Mouse (Mus musculus) midbrain, postnatal 0 days (tissue): ENCODE results near the gene Luc7l3. TPM values are rescaled to one million over a fixed set of nuclear protein-coding genes. Genes with fewer than 3 reads are reported as not detected.

Experiments
- ATAC-seq: fragments of 200-750 bp; cut with Nextera tagmentation; 2 replicates; pipeline ENCODE4 v1.8.0; 2017; ENCODE audit warnings: moderate number of reproducible peaks, mild to moderate bottlenecking, moderate TSS enrichment, moderate library complexity; ENCODE audit not compliant: low FRiP score
- DNase-seq: peaks from one replicate; pipeline ENCODE4 v3.0.0-alpha.2; 2015; ENCODE audit warnings: low spot score
- H3K27ac ChIP-seq: fragments of 300-500 bp; sonication (generic); 2 replicates; pipeline ENCODE4 v1.5.1; 2014; ENCODE audit warnings: low read depth, mild to moderate bottlenecking, low read length, mixed read lengths
- H3K27me3 ChIP-seq: fragments of 300-500 bp; sonication (generic); 2 replicates; pipeline ENCODE4 v1.6.1; 2014; ENCODE audit warnings: low read length, control low read depth, mixed read lengths; ENCODE audit not compliant: insufficient read depth
- H3K36me3 ChIP-seq: fragments of 300-500 bp; sonication (generic); 2 replicates; pipeline ENCODE4 v1.6.1; 2014; ENCODE audit warnings: low read length, control low read depth, mixed read lengths; ENCODE audit not compliant: insufficient read depth
- H3K4me1 ChIP-seq: fragments of 300-500 bp; sonication (generic); 2 replicates; pipeline ENCODE4 v1.6.1; 2014; ENCODE audit warnings: mild to moderate bottlenecking, control low read depth, antibody characterized with exemption, low read length, mixed read lengths; ENCODE audit not compliant: insufficient read depth
- H3K4me2 ChIP-seq: fragments of 300-500 bp; sonication (generic); 2 replicates; pipeline ENCODE4 v1.6.1; 2014; ENCODE audit warnings: low read depth, mild to moderate bottlenecking, low read length, mixed read lengths; ENCODE audit not compliant: poor library complexity, severe bottlenecking
- H3K4me3 ChIP-seq: fragments of 300-500 bp; sonication (generic); 2 replicates; pipeline ENCODE4 v1.5.1; 2014; ENCODE audit warnings: low read depth, mild to moderate bottlenecking, low read length, moderate library complexity
- H3K9ac ChIP-seq: fragments of 300-500 bp; sonication (generic); replicated peaks from 2 replicates; pipeline ENCODE4 v1.6.1; 2014; ENCODE audit warnings: mild to moderate bottlenecking, low read length, moderate library complexity, mixed read lengths; ENCODE audit not compliant: poor library complexity, severe bottlenecking
- H3K9me3 ChIP-seq: fragments of 300-500 bp; sonication (generic); 2 replicates; pipeline ENCODE4 v1.6.1; 2016; ENCODE audit warnings: low read length, control low read depth
- CTCF ChIP-seq: IDR thresholded peaks from 2 replicates; pipeline ENCODE4 v1.5.1; 2016; ENCODE audit warnings: antibody characterized with exemption, mild to moderate bottlenecking
- WGBS: fragments of 180-500 bp; shearing (Covaris S2); extraction: QIAGEN DNeasy Blood & Tissue Kit; methylation state at CpG from one replicate; pipeline ENCODE4 v1.1.7; 2014; 5-methylcytosine and 5-hydroxymethylcytosine counted together
- polyA plus RNA-seq: library from polyadenylated mRNA; unstranded; fragments of >200 nt; fragmentation: Nextera tagmentation; extraction: Ambion mirVana; gene quantifications from 2 replicates; pipeline ENCODE4 v1.2.1, GENCODE M21; 2015
- total RNA-seq: library from RNA; depleted of rRNA; stranded (reverse); fragments of >200 nt; gene quantifications from 2 replicates; pipeline ENCODE4 v1.2.3, GENCODE M21; 2014

Luc7l3 gene
- total and polyA plus RNA-seq, 2 experiments from 2014 or later: 47.5 to 124 TPM

DNA sequence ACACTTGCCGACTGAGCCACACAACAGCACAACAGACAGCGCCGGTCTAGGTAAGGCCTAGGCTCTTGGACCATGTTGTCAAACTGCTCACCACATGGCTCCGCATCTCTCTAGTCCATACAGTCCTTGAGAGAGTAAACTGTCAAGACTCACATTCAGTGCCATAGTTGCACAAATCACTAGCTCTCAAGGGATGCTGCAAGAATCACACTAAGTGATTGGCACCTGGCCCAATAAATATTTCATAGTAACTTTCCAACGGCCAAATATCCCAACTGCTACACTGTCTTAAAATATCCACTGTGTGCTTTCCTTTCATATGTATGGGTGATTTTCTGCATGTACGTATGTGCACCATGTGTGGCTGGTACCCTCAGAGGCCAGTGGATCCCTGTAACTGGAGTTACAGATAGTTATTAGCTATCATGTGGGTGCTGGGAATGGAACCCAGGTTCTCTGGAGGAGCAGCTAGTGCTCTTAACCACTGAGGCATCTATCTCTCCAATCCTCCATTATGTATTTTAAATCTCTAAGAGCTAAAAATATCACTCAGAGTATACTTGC, 38.2 kb downstream of the Luc7l3 start:
- 92% methylated on average over 6 of the region's 6 CpGs for WGBS
- ATAC-seq: no peak
- no peak overlapping the region for H3K9ac ChIP-seq

DNA sequence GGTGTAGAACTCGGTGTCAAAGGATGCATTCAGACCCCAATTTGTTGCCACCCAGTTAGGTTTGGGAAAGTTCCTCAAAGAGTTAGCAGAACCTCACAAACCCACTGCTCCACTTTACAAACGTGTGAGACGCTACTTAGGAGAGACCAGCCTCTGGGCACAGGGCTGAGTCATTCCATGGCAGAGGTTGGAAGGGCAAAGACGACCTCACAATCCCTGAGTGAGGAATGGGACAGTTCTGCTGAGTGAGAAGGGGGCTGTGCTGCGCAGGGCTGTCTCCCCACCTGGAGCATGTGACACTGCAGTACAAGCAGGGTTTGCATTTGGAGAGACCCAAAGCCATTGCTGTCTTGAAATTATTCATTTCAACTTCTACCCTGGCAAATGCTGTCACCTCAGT, 39.5 kb downstream of the Luc7l3 start:
- Histone ChIP-seq H3K9me3 (no peaks in the 10 kb centered on the region), H3K27ac (no peak overlapping the region), H3K4me1 (no peaks in the 10 kb centered on the region), H3K9ac (no peak overlapping the region), H3K4me2 (no peak overlapping the region), H3K27me3 (no peaks in the 10 kb centered on the region), H3K36me3 (peaks cover 12% of the 10 kb centered on the region), H3K4me3 (no peak overlapping the region)
- DNase-seq (no peak), ATAC-seq (no peak)
- no peak for TF ChIP-seq CTCF
- 68% methylated on average over 5 of the region's 5 CpGs for WGBS

More for the DNA sequence above, 38.2 kb downstream of the Luc7l3 start:
- TF ChIP-seq CTCF: no peak
- no peak for DNase-seq
- peaks cover 20% of the 10 kb centered on the region for H3K36me3 ChIP-seq
- H3K4me3 ChIP-seq: no peak overlapping the region
- no peak overlapping the region for H3K4me2 ChIP-seq
- H3K27ac ChIP-seq: no peak overlapping the region
- no peaks in the 10 kb centered on the region for H3K4me1 ChIP-seq
- H3K9me3 ChIP-seq: no peaks in the 10 kb centered on the region
- no peaks in the 10 kb centered on the region for H3K27me3 ChIP-seq

- no peak for TF ChIP-seq CTCF
- Histone ChIP-seq H3K9ac (no peak within 1 kb of the TSS), H3K27ac (no peak within 1 kb of the TSS), H3K36me3 (peaks cover 10% of the 10 kb centered on the region), H3K27me3 (no peaks in the 10 kb centered on the region), H3K9me3 (no peaks in the 10 kb centered on the region), H3K4me2 (no peak within 1 kb of the TSS), H3K4me3 (no peak within 1 kb of the TSS), H3K4me1 (no peaks in the 10 kb centered on the region)
- WGBS: 87% methylated on average over 11 of the region's 11 CpGs
- DNase-seq (peak; percentile 72), ATAC-seq (no peak)
Observed at GRCm38 (mm10) chr11:94281199-94282181, 40.3 kb downstream of the Luc7l3 start, which contains the start of gene Gm21885. Gm21885 (plus strand) TSS chr11:94281873.

DNA sequence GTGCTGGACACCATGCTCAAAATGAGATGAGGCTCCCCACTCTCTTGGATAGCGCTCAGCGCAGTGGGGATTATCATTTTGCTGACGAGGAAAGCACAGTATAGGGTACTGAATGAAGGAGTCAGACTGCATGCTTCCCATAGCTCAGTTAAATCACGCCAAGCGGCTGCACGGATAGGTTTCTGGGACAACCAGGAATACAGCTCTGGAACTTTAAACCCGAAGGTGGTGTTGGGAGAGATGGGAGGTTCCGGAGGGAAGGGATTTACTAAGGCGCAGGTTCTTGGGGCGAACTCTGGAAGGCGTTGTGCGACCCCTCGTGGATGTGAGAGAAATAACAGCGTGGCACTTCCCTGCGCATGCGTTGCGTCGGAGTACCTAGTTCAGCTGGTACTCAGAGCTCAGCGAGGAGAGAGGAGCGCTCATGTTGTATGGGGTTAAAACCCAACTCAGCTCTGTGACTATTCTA, 44.9 kb downstream of the Luc7l3 start:
- WGBS: 4% methylated on average over 20 of the region's 20 CpGs
- Histone ChIP-seq H3K9me3 (no peaks in the 10 kb centered on the region), H3K27me3 (no peaks in the 10 kb centered on the region), H3K36me3 (no peaks in the 10 kb centered on the region), H3K27ac (peak overlapping the region; percentile 51; the same call in 1 of the 2 replicates), H3K4me3 (peak overlapping the region; percentile 29), H3K4me2 (peak overlapping the region; percentile 60), H3K9ac (peak overlapping the region; percentile 46), H3K4me1 (no peaks in the 10 kb centered on the region)
- peak; percentile 96 for TF ChIP-seq CTCF
- DNase-seq (peak; percentile 97), ATAC-seq (peak; percentile 75)

DNA sequence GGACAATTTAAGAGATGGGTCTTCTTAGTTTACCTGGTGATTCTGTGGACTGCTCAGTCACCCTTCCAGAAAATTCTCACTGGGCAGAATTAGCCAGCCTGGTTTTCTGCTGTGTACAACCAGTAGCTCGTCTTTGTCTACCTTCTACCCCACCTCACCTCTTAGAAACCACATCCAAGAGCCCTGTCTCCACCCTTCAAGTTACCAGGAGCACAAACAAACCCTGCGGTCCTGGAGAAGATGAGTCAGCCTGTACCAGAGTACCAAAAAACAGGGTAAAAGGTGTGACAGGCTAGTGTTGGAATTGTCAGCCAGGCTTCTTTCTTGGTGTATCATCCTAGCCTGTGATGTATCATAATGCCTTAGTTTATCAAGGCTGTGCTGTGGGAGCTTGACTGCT, 46.1 kb downstream of the Luc7l3 start:
- ATAC-seq: no peak
- H3K27me3 ChIP-seq: no peaks in the 10 kb centered on the region
- DNase-seq: no peak
- no peak overlapping the region for H3K27ac ChIP-seq
- no peak overlapping the region for H3K4me2 ChIP-seq
- no peaks in the 10 kb centered on the region for H3K36me3 ChIP-seq
- no peak overlapping the region for H3K9ac ChIP-seq
- no peaks in the 10 kb centered on the region for H3K9me3 ChIP-seq
- WGBS: 89% methylated on average over 2 of the region's 2 CpGs
- no peak overlapping the region for H3K4me3 ChIP-seq
- no peaks in the 10 kb centered on the region for H3K4me1 ChIP-seq
- no peak for TF ChIP-seq CTCF

DNA sequence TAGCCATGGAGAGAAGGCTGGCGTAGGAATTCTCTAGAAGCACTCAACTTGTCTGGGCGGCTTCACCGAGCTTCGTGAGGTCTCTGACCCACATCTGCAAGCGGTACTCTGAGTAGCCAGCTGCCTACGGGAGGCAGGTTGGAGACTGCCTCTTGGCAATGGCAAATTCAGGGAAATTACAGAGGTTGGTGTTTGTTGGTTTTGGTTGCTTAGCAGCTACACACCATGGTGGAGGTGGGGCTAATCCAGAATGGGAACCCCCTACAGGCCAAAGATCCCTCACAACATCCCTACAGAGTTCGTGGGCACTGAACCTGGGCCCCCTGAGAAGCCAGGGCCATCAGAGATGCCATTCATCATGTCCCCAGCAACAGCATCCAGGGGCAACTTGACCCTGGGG, 46.6 kb downstream of the Luc7l3 start:
- no peaks in the 10 kb centered on the region for H3K4me1 ChIP-seq
- no peak overlapping the region for H3K9ac ChIP-seq
- no peaks in the 10 kb centered on the region for H3K9me3 ChIP-seq
- H3K36me3 ChIP-seq: no peaks in the 10 kb centered on the region
- no peak overlapping the region for H3K4me2 ChIP-seq
- no peaks in the 10 kb centered on the region for H3K27me3 ChIP-seq
- WGBS: 79% methylated on average over 7 of the region's 7 CpGs
- no peak overlapping the region for H3K27ac ChIP-seq
- no peak for TF ChIP-seq CTCF
- ATAC-seq (no peak), DNase-seq (no peak)
- H3K4me3 ChIP-seq: no peak overlapping the region
